Mouse (Mus musculus): ENCODE data around the gene Mrpl53. TPM values are rescaled to one million over a fixed set of nuclear protein-coding genes. Genes with fewer than 3 reads are reported as not detected.

Mrpl53 gene
- polyA plus RNA-seq, 1 experiment from 2014 or later: 151 TPM

MicroRNAs encoded within 50 kb of the gene (microRNA counts, 519-probe panel; counts per million panel counts)
- microRNA mmu-miR-3470a+mmu-miR-3470b: 177 counts per million, percentile 53 among the panel's probes with 10 or more counts

Small RNA genes within 50 kb of the gene (microRNA-seq; reads per million reads assigned to microRNA genes)
- not detected for gene Mir3470a

Other genes starting within 250 kb of the Mrpl53 start
- 5.9 and 7.3 TPM in 2 replicates for gene Sema4f, start 169.3 kb upstream of the Mrpl53 start, polyA plus RNA-seq (2015; fragmentation: Nextera tagmentation; extraction: Ambion mirVana)
- gene M1ap, start 162.1 kb upstream of the Mrpl53 start, polyA plus RNA-seq (2015; fragmentation: Nextera tagmentation; extraction: Ambion mirVana): not detected in 2 replicates
- 2.8 and 3.8 TPM in 2 replicates for gene Dok1, start 75.6 kb upstream of the Mrpl53 start, polyA plus RNA-seq (2015; fragmentation: Nextera tagmentation; extraction: Ambion mirVana)
- 5.4 and 6.2 TPM in 2 replicates for gene Loxl3, start 74.9 kb upstream of the Mrpl53 start, polyA plus RNA-seq (2015; fragmentation: Nextera tagmentation; extraction: Ambion mirVana)
- 144 and 154 TPM in 2 replicates for gene Aup1, start 54.5 kb upstream of the Mrpl53 start, polyA plus RNA-seq (2015; fragmentation: Nextera tagmentation; extraction: Ambion mirVana)
- gene Htra2, start 53.8 kb upstream of the Mrpl53 start, polyA plus RNA-seq (2015; fragmentation: Nextera tagmentation; extraction: Ambion mirVana): 60.6 and 65.8 TPM in 2 replicates
- gene Dqx1, start 51.2 kb upstream of the Mrpl53 start, polyA plus RNA-seq (2015; fragmentation: Nextera tagmentation; extraction: Ambion mirVana): 0.53 and 0.59 TPM in 2 replicates
- not detected in 2 replicates for gene Tlx2, start 38.7 kb upstream of the Mrpl53 start, polyA plus RNA-seq (2015; fragmentation: Nextera tagmentation; extraction: Ambion mirVana)
- gene Pcgf1, start 31.2 kb upstream of the Mrpl53 start, polyA plus RNA-seq (2015; fragmentation: Nextera tagmentation; extraction: Ambion mirVana): 46.5 and 47.3 TPM in 2 replicates
- gene Lbx2, start 22.7 kb upstream of the Mrpl53 start, polyA plus RNA-seq (2015; fragmentation: Nextera tagmentation; extraction: Ambion mirVana): 0.46 TPM in 1 of 2 replicates, not detected in the other
- gene Ccdc142, start 7.4 kb upstream of the Mrpl53 start, polyA plus RNA-seq (2015; fragmentation: Nextera tagmentation; extraction: Ambion mirVana): 3.5 and 4.0 TPM in 2 replicates
- gene Gm42688, start 7.4 kb upstream of the Mrpl53 start, polyA plus RNA-seq (2015; fragmentation: Nextera tagmentation; extraction: Ambion mirVana): 2.3 and 2.6 TPM in 2 replicates
- gene Mogs, start 6.5 kb downstream of the Mrpl53 start, polyA plus RNA-seq (2015; fragmentation: Nextera tagmentation; extraction: Ambion mirVana): 13.5 and 19.2 TPM in 2 replicates
- gene Wbp1, start 12.5 kb downstream of the Mrpl53 start, polyA plus RNA-seq (2015; fragmentation: Nextera tagmentation; extraction: Ambion mirVana): 239 and 249 TPM in 2 replicates
- gene Ino80b, start 16.4 kb downstream of the Mrpl53 start, polyA plus RNA-seq (2015; fragmentation: Nextera tagmentation; extraction: Ambion mirVana): 13.2 and 13.3 TPM in 2 replicates
- gene Rtkn, start 26.4 kb downstream of the Mrpl53 start, polyA plus RNA-seq (2015; fragmentation: Nextera tagmentation; extraction: Ambion mirVana): 10.4 and 10.5 TPM in 2 replicates
- 17.5 and 18.4 TPM in 2 replicates for gene Wdr54, start 47.4 kb downstream of the Mrpl53 start, polyA plus RNA-seq (2015; fragmentation: Nextera tagmentation; extraction: Ambion mirVana)
- 2.7 and 3.6 TPM in 2 replicates for gene 1700003E16Rik, start 47.4 kb downstream of the Mrpl53 start, polyA plus RNA-seq (2015; fragmentation: Nextera tagmentation; extraction: Ambion mirVana)
- 108 and 113 TPM in 2 replicates for gene Dctn1, start 56.9 kb downstream of the Mrpl53 start, polyA plus RNA-seq (2015; fragmentation: Nextera tagmentation; extraction: Ambion mirVana)
- gene Slc4a5, start 110.8 kb downstream of the Mrpl53 start, polyA plus RNA-seq (2015; fragmentation: Nextera tagmentation; extraction: Ambion mirVana): 0.34 and 0.62 TPM in 2 replicates
- 29.4 and 32.5 TPM in 2 replicates for gene Mthfd2, start 216.9 kb downstream of the Mrpl53 start, polyA plus RNA-seq (2015; fragmentation: Nextera tagmentation; extraction: Ambion mirVana)
- 35.7 and 39.3 TPM in 2 replicates for gene Mob1a, start 217.0 kb downstream of the Mrpl53 start, polyA plus RNA-seq (2015; fragmentation: Nextera tagmentation; extraction: Ambion mirVana)
- gene Bola3, start 240.1 kb downstream of the Mrpl53 start, polyA plus RNA-seq (2015; fragmentation: Nextera tagmentation; extraction: Ambion mirVana): 92.7 and 103 TPM in 2 replicates

Data from forebrain, embryonic 13.5 days (tissue).